Mouse (Mus musculus) embryonic facial prominence, embryonic 14.5 days (tissue): ENCODE measurements at regions not wholly inside any gene's neighbourhood (a gene's known extent, or its start where the extent isn't known, plus 50 kb on each side); places are given as distances from the start of the nearest gene placed in this dataset.
"Not testable (repeated sequence)": the region's sequence is repeated elsewhere in the genome, so short reads cannot be mapped to it uniquely, and the experiment has no call there.

Source experiments
- ATAC-seq: fragments of 200-750 bp; cut with Nextera tagmentation; 2 replicates; pipeline ENCODE4 v1.8.0; 2017; ENCODE audit warnings: low read depth, moderate number of reproducible peaks, moderate TSS enrichment
- DNase-seq: peaks from one replicate; pipeline ENCODE4 v3.0.0-alpha.2; 2015; ENCODE audit warnings: low spot score
- H3K27ac ChIP-seq: fragments of 300-500 bp; sonication (generic); replicated peaks from 2 replicates; pipeline ENCODE4 v1.5.1; 2014; ENCODE audit warnings: low read depth, mild to moderate bottlenecking, low read length, moderate library complexity
- H3K27me3 ChIP-seq: fragments of 300-500 bp; sonication (generic); replicated peaks from 2 replicates; pipeline ENCODE4 v1.6.1; 2014; ENCODE audit warnings: low read length; ENCODE audit not compliant: control insufficient read depth, insufficient read depth
- H3K36me3 ChIP-seq: fragments of 300-500 bp; sonication (generic); 2 replicates; pipeline ENCODE4 v1.6.1; 2014; ENCODE audit warnings: low read length, mixed read lengths; ENCODE audit not compliant: control insufficient read depth, insufficient read depth
- H3K4me1 ChIP-seq: fragments of 300-500 bp; sonication (generic); 2 replicates; pipeline ENCODE4 v1.6.1; 2014; ENCODE audit warnings: antibody characterized with exemption, low read length; ENCODE audit not compliant: control insufficient read depth, insufficient read depth
- H3K4me2 ChIP-seq: fragments of 300-500 bp; sonication (generic); 2 replicates; pipeline ENCODE4 v1.6.1; 2014; ENCODE audit warnings: low read depth, mild to moderate bottlenecking, low read length, moderate library complexity, mixed read lengths
- H3K4me3 ChIP-seq: fragments of 300-500 bp; sonication (generic); 2 replicates; pipeline ENCODE4 v1.5.1; 2014; ENCODE audit warnings: low read depth, mild to moderate bottlenecking, low read length
- H3K9ac ChIP-seq: fragments of 300-500 bp; sonication (generic); 2 replicates; pipeline ENCODE4 v1.6.1; 2014; ENCODE audit warnings: low read depth, mild to moderate bottlenecking, low read length, moderate library complexity, mixed read lengths
- H3K9me3 ChIP-seq: fragments of 300-500 bp; sonication (generic); 2 replicates; pipeline ENCODE4 v1.6.1; 2016; ENCODE audit warnings: low read length; ENCODE audit not compliant: control insufficient read depth
- WGBS: fragments of 180-500 bp; shearing (Covaris S2); extraction: QIAGEN DNeasy Blood & Tissue Kit; methylation state at CpG from one replicate; pipeline ENCODE4 v1.1.7; 2014; 5-methylcytosine and 5-hydroxymethylcytosine counted together

DNA sequence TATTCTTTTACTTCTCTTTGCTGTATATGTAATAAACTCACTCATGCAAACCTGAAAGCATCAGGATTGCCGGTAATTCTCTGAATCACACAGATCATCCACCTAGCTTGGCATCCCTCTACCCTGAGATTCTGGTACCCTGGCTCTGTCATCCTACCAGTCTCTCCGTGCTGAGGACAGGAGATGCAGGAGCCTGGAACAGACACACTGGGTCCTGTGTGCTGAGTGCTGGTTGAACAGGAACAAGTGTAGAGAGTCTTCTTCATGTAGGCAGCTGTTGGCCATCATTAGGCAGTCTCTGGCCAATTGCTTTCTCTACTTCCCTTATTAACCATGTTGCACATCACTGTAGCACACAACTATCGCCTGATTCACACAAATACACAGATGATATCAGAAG is 59.0 kb upstream of the Nmnat3 start:
- no peak overlapping the region for H3K9ac ChIP-seq
- no peaks in the 10 kb centered on the region for H3K27me3 ChIP-seq
- ATAC-seq (no peak), DNase-seq (no peak)
- H3K27ac ChIP-seq, result no peak overlapping the region
- no peaks in the 10 kb centered on the region for H3K36me3 ChIP-seq
- 82% methylated on average over 3 of the region's 3 CpGs for WGBS
- no peak overlapping the region for H3K4me3 ChIP-seq
- H3K4me2 ChIP-seq, result no peak overlapping the region
- H3K9me3 ChIP-seq, result no peaks in the 10 kb centered on the region
- no peaks in the 10 kb centered on the region for H3K4me1 ChIP-seq

DNA sequence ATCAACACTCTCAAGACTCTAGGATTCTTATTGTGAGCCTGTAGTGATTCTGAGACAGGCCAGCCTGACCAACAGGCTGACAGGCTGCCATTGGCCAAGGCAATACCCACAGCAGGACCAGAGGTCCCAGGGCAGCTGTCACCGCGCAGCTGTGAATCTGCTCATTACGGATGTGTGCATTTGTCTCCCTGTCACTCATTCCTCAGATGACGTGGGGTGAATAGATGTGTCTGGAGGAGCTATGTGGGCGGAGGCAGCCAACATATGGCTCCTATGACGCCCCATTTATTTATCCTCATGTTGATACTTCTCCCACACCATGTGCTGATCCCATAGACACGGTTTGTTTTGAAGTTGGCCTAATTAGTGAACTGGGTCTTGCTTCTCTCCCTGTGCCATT is 58.3 kb upstream of the Nmnat3 start:
- no peaks in the 10 kb centered on the region for H3K36me3 ChIP-seq
- DNase-seq (peak; percentile 38), ATAC-seq (0 out of 2 replicates have a peak, but pooled peaks have one; percentile 53)
- no peaks in the 10 kb centered on the region for H3K4me1 ChIP-seq
- H3K9me3 ChIP-seq, result no peaks in the 10 kb centered on the region
- H3K27me3 ChIP-seq, result no peaks in the 10 kb centered on the region
- H3K27ac ChIP-seq, result no peak overlapping the region
- no peak overlapping the region for H3K9ac ChIP-seq
- WGBS, result 68% methylated on average over 7 of the region's 7 CpGs
- H3K4me2 ChIP-seq, result no peak overlapping the region
- H3K4me3 ChIP-seq, result no peak overlapping the region

DNA sequence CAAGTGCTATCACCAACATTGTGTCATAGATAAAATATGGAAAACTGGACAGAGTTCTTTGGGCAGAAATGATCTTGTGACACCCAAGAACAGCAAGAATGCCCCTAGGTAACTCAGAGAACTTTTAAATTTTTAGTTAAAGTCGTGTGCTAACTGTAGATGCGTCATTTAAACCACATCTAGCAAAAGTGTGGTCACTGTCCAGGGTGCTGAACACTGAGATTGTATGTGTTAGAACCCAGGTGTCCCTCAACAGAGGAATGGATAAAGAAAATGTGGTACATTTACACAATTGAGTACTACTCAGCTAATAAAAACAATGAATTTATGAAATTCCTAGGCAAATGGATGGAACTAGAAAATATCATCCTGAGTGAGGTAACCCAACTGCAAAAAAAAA is 52.5 kb upstream of the Nmnat3 start:
- peak; percentile 72 for DNase-seq
- ATAC-seq, H3K4me3 ChIP-seq, H3K36me3 ChIP-seq, H3K27me3 ChIP-seq, H3K9ac ChIP-seq, H3K4me2 ChIP-seq, H3K4me1 ChIP-seq, H3K9me3 ChIP-seq, H3K27ac ChIP-seq: not testable (repeated sequence)
- 26% methylated on average over 2 of the region's 2 CpGs for WGBS
